Mouse (Mus musculus) cerebellum, adult 2 months (tissue): ENCODE measurements around the gene Selenon.

ENCODE experiments used
- CTCF ChIP-seq: fragments of 200-500 bp; IDR thresholded peaks from 2 replicates; pipeline ENCODE4 v1.5.1; 2011; ENCODE audit warnings: low read depth, mild to moderate bottlenecking, control low read depth, low read length, moderate library complexity, borderline replicate concordance; ENCODE audit not compliant: insufficient read depth
- POLR2A ChIP-seq: fragments of 200-500 bp; IDR thresholded peaks from 2 replicates; pipeline ENCODE4 v1.6.1; 2011; ENCODE audit warnings: low read length, control low read depth, borderline replicate concordance; ENCODE audit not compliant: insufficient read depth

- no peak for TF ChIP-seq CTCF
- TF ChIP-seq POLR2A = no peak
Observed at GRCm38 (mm10) chr4:134560699-134561098, 8.7 kb upstream of the Selenon start.
